Mouse (Mus musculus): Measurements from ENCODE around the gene Wfikkn1. TPM values are rescaled to one million over a fixed set of nuclear protein-coding genes. Genes with fewer than 3 reads are reported as not detected.
A peak's percentile ranks its signal among the peaks of the same experiment; 100 is the strongest.

Gene Wfikkn1
- polyA plus RNA-seq, 1 experiment from 2014 or later, result 0.47 TPM

DNA sequence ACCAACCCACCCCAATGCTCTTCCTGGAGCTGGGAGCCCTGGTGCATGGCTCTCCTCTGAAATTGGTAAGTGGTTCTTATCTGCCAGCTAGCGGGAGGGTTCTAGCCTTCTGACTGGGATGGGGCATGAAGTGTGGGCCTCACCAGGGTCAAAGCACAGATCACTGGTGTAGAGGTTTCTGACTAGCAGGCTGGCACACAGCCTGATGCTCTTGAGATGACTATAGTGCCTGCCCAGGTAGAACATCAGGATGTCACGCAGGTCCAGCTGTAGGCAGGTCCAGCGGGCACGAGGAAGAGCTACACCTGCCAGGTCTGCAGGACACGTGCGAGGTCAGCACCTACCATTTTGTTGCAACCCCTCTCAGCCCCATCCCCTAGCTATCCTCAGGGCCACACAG lies 20.4 kb downstream of the Wfikkn1 start:
- 91% methylated on average over 6 of the region's 6 CpGs for WGBS
- H3K4me2 ChIP-seq (ENCODE audit: low read length), result peak overlapping the region; percentile 84
- no peak for ATAC-seq
- H3K4me1 ChIP-seq (ENCODE audit: control insufficient read depth, insufficient read depth, low read length), result peaks cover 11% of the 10 kb centered on the region
- no peaks in the 10 kb centered on the region for H3K27me3 ChIP-seq (replicated peaks; ENCODE audit: control insufficient read depth, insufficient read depth, low read length)
- H3K9ac ChIP-seq (ENCODE audit: low read length), result peak overlapping the region; percentile 82
- no peak overlapping the region for H3K27ac ChIP-seq (ENCODE audit: low read depth, low read length)
- H3K9me3 ChIP-seq (replicated peaks; ENCODE audit: control insufficient read depth, low read length), result no peaks in the 10 kb centered on the region
- no peak for DNase-seq (ENCODE audit: low spot score)
- H3K36me3 ChIP-seq (ENCODE audit: control insufficient read depth, insufficient read depth, low read length), result no peaks in the 10 kb centered on the region
- H3K4me3 ChIP-seq (ENCODE audit: low read depth, low read length), result no peak overlapping the region

DNA sequence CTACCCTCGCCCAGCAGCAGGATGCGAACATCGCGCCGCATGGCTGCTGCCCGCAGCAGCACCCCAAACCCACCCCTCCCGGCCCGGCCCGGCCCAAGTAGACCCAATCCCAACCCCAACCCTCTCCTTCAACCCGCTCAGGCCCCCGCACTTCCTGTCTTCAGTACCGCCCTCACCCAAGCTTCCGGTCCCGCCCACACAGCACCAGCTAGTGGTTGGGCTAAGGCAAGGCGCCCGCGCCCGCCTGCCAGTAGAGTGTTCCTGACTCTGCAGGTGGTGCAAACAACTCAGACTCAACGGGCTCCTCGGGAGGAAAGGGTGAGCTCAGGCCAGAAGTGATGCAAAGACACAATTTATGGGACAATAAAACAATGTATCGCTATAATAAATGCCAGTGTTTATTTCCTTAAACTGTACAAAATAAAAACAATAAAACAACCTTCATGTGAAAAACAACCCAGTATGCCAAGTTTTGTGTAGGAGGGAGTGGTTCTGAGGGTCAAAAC lies 36.2 kb downstream of the Wfikkn1 start, which contains the start of gene Rhot2:
TSS of gene Rhot2 (minus strand) at position 456 of the 506 bp plus-strand sequence.
- H3K9ac ChIP-seq (ENCODE audit: low read length), result peak within 1 kb of the TSS; percentile 86
- peaks cover 6% of the 10 kb centered on the region for H3K4me1 ChIP-seq (ENCODE audit: control insufficient read depth, insufficient read depth, low read length)
- H3K27ac ChIP-seq (ENCODE audit: low read depth, low read length), result peak within 1 kb of the TSS; percentile 72; the same call in 1 of the 2 replicates
- peak; percentile 98 for ATAC-seq
- peak; percentile 96 for DNase-seq (ENCODE audit: low spot score)
- 1% methylated on average over 19 of the region's 21 CpGs for WGBS
- no peaks in the 10 kb centered on the region for H3K9me3 ChIP-seq (replicated peaks; ENCODE audit: control insufficient read depth, low read length)
- no peaks in the 10 kb centered on the region for H3K27me3 ChIP-seq (replicated peaks; ENCODE audit: control insufficient read depth, insufficient read depth, low read length)
- H3K4me3 ChIP-seq (ENCODE audit: low read depth, low read length), result peak within 1 kb of the TSS; percentile 86
- H3K36me3 ChIP-seq (ENCODE audit: control insufficient read depth, insufficient read depth, low read length), result peaks cover 59% of the 10 kb centered on the region
- H3K4me2 ChIP-seq (ENCODE audit: low read length), result peak within 1 kb of the TSS; percentile 81

DNA sequence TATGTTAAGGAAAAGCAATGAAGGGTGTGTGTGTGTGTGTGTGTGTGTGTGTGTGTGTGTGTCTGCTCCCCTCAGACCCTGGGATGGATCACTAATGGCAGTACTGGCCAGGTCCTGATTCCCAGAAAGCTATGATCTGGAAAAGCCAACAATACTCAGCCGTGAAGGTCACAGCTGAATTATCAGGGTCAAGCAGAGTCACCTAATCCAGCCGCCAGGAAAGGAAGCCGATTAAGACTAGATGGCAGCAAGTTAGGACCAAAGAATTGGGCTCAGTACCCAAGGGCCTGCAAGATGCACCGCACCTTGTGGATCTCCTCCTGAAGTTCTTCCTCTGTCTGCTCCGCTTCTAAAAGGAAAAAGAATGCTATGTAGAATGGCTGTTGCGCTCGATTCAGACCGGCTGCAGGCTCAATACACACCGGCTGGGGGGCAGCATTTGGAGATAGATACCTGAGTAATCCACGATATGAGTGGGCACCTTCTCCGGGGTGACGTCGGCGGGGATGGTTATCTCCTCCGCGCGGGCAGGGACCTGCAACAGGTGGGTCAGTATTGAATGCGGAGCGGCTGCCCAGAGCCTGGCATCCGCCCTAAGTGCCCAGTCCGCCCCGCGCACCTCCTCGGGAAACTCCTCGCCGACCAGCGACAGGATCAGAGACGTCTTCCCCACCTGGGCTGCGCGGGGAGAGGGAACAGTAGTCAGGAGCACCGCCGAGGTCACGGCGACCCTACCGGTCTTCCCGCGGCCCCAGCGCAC lies 36.8 kb downstream of the Wfikkn1 start:
- Histone ChIP-seq H3K27me3 (replicated peaks; ENCODE audit: control insufficient read depth, insufficient read depth, low read length) (no peaks in the 10 kb centered on the region), H3K4me2 (ENCODE audit: low read length) (peak overlapping the region; percentile 81), H3K9me3 (replicated peaks; ENCODE audit: control insufficient read depth, low read length) (no peaks in the 10 kb centered on the region), H3K9ac (ENCODE audit: low read length) (peak overlapping the region; percentile 86), H3K4me1 (ENCODE audit: control insufficient read depth, insufficient read depth, low read length) (peaks cover 6% of the 10 kb centered on the region), H3K4me3 (ENCODE audit: low read depth, low read length) (peak overlapping the region; percentile 86), H3K27ac (ENCODE audit: low read depth, low read length) (peak overlapping the region; percentile 72; the same call in 1 of the 2 replicates), H3K36me3 (ENCODE audit: control insufficient read depth, insufficient read depth, low read length) (peaks cover 61% of the 10 kb centered on the region)
- 7% methylated on average over 28 of the region's 38 CpGs for WGBS
- ATAC-seq (peak; percentile 37), DNase-seq (ENCODE audit: low spot score) (peak; percentile 24)

DNA sequence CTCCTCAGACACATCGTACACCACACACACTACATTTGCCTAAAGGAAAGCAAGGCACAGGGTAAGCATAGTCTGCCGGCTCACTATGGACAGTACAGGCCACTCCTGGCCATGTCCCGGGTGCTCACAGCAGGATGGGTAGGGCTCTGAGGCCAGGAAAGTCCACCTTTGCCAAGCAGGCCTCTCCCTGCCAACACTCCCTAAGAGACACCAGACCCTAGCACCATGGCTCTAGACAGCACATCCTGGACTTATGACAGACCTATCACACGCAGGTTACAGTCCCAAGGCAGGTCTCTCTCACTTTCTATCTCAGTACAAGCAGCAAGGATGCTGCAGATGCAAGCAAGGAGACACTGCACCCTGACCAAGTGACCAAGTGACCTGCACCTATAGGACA lies 37.5 kb downstream of the Wfikkn1 start:
- 95% methylated on average over 4 of the region's 4 CpGs for WGBS
- Histone ChIP-seq H3K4me1 (ENCODE audit: control insufficient read depth, insufficient read depth, low read length) (peaks cover 7% of the 10 kb centered on the region), H3K36me3 (ENCODE audit: control insufficient read depth, insufficient read depth, low read length) (peaks cover 61% of the 10 kb centered on the region), H3K27me3 (replicated peaks; ENCODE audit: control insufficient read depth, insufficient read depth, low read length) (no peaks in the 10 kb centered on the region), H3K4me2 (ENCODE audit: low read length) (peak overlapping the region; percentile 81), H3K9me3 (replicated peaks; ENCODE audit: control insufficient read depth, low read length) (no peaks in the 10 kb centered on the region), H3K27ac (ENCODE audit: low read depth, low read length) (no peak overlapping the region), H3K4me3 (ENCODE audit: low read depth, low read length) (peak overlapping the region; percentile 86), H3K9ac (ENCODE audit: low read length) (peak overlapping the region; percentile 86; the same call in 1 of the 2 replicates)
- no peak for ATAC-seq
- DNase-seq (ENCODE audit: low spot score), result no peak

DNA sequence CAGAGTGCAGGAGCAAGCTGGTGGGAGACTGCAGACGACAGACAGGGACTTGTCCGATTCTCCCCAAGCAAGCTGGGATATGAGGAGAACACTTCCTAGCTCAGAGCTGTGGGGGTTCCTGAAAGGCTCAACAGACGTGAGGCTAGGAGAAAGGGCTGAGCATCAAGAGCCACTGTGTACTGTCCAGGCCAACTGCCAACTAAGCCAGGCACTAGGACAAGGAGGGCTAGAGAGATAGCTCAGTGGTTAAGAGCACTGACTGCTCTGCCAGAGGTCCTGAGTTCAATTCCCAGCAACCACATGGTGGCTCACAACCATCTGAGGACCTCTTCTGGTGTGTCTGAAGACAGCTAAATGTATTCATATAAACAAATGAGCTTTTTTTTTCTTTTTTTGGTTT lies 38.1 kb downstream of the Wfikkn1 start:
- H3K4me2 ChIP-seq (ENCODE audit: low read length), result no peak overlapping the region
- H3K4me3 ChIP-seq (ENCODE audit: low read depth, low read length), result no peak overlapping the region
- DNase-seq (ENCODE audit: low spot score) (no peak), ATAC-seq (no peak)
- H3K9ac ChIP-seq (ENCODE audit: low read length), result no peak overlapping the region
- H3K27ac ChIP-seq (ENCODE audit: low read depth, low read length), result no peak overlapping the region
- WGBS, result 69% methylated on average over 3 of the region's 3 CpGs
- H3K27me3 ChIP-seq (replicated peaks; ENCODE audit: control insufficient read depth, insufficient read depth, low read length), result no peaks in the 10 kb centered on the region
- no peaks in the 10 kb centered on the region for H3K9me3 ChIP-seq (replicated peaks; ENCODE audit: control insufficient read depth, low read length)
- H3K4me1 ChIP-seq (ENCODE audit: control insufficient read depth, insufficient read depth, low read length), result peaks cover 13% of the 10 kb centered on the region
- H3K36me3 ChIP-seq (ENCODE audit: control insufficient read depth, insufficient read depth, low read length), result peaks cover 57% of the 10 kb centered on the region

DNA sequence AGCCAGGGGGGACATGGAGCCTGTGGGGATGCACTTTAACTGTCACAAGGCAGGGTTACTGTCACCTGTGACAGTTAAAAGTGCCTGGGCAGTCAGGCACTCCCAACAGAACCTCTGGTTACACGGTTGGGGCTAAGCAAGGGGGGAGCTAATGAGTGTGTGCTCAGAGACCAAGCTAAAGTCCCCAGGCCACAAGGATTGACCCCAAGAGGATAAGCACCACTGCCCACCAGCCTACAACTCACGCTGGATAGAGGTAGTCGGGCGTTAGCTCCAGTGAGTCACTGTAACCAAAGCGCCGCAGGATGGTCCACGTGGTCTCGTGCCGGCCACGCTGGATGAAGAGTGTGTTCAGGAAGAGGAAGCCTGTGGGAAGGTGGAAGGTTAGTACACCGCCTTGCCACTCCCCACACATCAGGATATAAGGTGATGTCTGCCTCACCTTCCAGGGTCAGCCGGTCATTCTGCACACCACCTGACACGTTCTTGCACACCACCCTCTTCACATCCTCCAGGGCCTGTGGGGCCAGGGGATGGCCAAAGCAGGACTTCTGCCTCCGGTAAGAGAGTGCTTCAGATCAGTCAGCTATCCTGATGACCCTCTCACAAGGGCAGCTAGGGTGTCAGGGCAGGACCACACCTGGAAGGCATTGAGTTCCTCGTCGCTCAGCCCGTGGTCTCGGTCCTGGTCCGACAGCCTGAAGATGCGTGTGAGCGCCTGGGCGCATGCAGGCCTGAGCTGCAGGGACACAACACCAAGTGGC lies 39.4 kb downstream of the Wfikkn1 start, which contains the start of gene Gm20683:
TSS of gene Gm20683 (minus strand) at position 647 of the 764 bp plus-strand sequence.
- Histone ChIP-seq H3K36me3 (ENCODE audit: control insufficient read depth, insufficient read depth, low read length) (peaks cover 49% of the 10 kb centered on the region), H3K4me3 (ENCODE audit: low read depth, low read length) (no peak within 1 kb of the TSS), H3K9ac (ENCODE audit: low read length) (no peak within 1 kb of the TSS), H3K27me3 (replicated peaks; ENCODE audit: control insufficient read depth, insufficient read depth, low read length) (no peaks in the 10 kb centered on the region), H3K4me2 (ENCODE audit: low read length) (no peak within 1 kb of the TSS), H3K27ac (ENCODE audit: low read depth, low read length) (no peak within 1 kb of the TSS), H3K4me1 (ENCODE audit: control insufficient read depth, insufficient read depth, low read length) (peaks cover 21% of the 10 kb centered on the region), H3K9me3 (replicated peaks; ENCODE audit: control insufficient read depth, low read length) (no peaks in the 10 kb centered on the region)
- WGBS, result 94% methylated on average over 22 of the region's 22 CpGs
- DNase-seq (ENCODE audit: low spot score) (no peak), ATAC-seq (no peak)

DNA sequence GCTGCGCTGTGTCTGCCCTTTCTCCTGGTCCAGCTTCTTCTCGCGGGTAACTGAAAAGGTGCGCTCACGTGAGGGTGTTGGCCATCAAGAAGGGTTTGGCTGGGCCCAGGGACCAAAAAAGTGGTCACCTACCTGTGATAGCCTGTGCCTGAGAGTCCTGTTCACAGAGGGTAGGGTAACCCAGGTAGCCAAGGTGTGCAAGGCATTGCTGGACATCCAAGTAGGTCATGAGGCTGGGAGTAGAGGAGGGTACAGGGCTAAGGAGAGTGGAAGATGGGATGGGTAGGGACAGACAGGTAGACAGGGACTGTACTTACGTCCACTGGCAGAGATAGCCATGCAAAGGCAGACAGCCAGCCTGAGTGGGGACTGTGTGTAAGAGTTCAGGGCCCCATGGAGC lies 40.1 kb downstream of the Wfikkn1 start:
- Histone ChIP-seq H3K36me3 (ENCODE audit: control insufficient read depth, insufficient read depth, low read length) (peaks cover 51% of the 10 kb centered on the region), H3K27me3 (replicated peaks; ENCODE audit: control insufficient read depth, insufficient read depth, low read length) (no peaks in the 10 kb centered on the region), H3K27ac (ENCODE audit: low read depth, low read length) (no peak overlapping the region), H3K4me3 (ENCODE audit: low read depth, low read length) (no peak overlapping the region), H3K9ac (ENCODE audit: low read length) (no peak overlapping the region), H3K4me1 (ENCODE audit: control insufficient read depth, insufficient read depth, low read length) (peaks cover 25% of the 10 kb centered on the region), H3K9me3 (replicated peaks; ENCODE audit: control insufficient read depth, low read length) (no peaks in the 10 kb centered on the region), H3K4me2 (ENCODE audit: low read length) (no peak overlapping the region)
- DNase-seq (ENCODE audit: low spot score) (no peak), ATAC-seq (no peak)
- 98% methylated on average over 6 of the region's 6 CpGs for WGBS

DNA sequence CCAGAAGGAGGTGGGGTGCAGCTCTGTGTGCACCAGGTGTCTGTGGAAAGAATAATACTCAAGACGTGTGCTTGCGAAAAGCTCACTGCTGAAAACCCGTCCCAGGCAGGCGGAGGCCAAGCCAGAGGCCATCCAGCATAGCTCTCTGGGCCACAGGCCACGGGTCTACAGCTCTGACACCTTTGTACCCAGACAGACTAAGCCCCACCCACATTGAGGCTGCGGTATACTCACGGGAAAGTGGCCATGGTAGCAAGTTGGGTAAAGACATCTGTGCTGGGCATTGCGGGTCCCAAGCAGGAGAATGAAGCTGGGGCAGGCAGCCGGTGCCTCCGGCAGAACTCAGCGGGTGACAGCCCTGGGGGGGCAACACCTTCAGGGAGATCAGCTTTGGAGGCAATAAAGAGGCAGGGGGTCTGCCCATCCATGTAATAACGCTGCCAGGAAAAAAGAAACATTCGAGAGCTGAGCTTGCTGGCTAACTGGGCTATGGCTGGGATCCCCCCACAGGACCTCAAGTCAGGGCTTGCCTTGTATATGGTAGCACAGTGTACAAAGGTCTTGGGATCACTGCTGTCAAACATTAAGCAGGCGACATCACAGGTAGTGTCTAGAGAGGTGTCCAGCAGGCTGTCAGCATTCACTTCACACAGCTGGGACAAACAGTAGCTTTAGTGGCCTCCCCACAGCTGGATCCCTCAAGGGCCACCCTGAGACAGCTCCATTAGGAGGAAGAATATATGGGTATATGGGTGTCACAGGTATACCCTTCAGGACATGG lies 41.0 kb downstream of the Wfikkn1 start:
- WGBS, result 85% methylated on average over 14 of the region's 14 CpGs
- H3K9ac ChIP-seq (ENCODE audit: low read length), result no peak overlapping the region
- no peaks in the 10 kb centered on the region for H3K9me3 ChIP-seq (replicated peaks; ENCODE audit: control insufficient read depth, low read length)
- H3K36me3 ChIP-seq (ENCODE audit: control insufficient read depth, insufficient read depth, low read length), result peaks cover 59% of the 10 kb centered on the region
- H3K27me3 ChIP-seq (replicated peaks; ENCODE audit: control insufficient read depth, insufficient read depth, low read length), result no peaks in the 10 kb centered on the region
- ATAC-seq, result no peak
- H3K4me1 ChIP-seq (ENCODE audit: control insufficient read depth, insufficient read depth, low read length), result peaks cover 32% of the 10 kb centered on the region
- H3K27ac ChIP-seq (ENCODE audit: low read depth, low read length), result no peak overlapping the region
- no peak for DNase-seq (ENCODE audit: low spot score)
- H3K4me2 ChIP-seq (ENCODE audit: low read length), result no peak overlapping the region
- H3K4me3 ChIP-seq (ENCODE audit: low read depth, low read length), result no peak overlapping the region
